Mouse (Mus musculus): ENCODE data around the gene Tbx18.

DNA sequence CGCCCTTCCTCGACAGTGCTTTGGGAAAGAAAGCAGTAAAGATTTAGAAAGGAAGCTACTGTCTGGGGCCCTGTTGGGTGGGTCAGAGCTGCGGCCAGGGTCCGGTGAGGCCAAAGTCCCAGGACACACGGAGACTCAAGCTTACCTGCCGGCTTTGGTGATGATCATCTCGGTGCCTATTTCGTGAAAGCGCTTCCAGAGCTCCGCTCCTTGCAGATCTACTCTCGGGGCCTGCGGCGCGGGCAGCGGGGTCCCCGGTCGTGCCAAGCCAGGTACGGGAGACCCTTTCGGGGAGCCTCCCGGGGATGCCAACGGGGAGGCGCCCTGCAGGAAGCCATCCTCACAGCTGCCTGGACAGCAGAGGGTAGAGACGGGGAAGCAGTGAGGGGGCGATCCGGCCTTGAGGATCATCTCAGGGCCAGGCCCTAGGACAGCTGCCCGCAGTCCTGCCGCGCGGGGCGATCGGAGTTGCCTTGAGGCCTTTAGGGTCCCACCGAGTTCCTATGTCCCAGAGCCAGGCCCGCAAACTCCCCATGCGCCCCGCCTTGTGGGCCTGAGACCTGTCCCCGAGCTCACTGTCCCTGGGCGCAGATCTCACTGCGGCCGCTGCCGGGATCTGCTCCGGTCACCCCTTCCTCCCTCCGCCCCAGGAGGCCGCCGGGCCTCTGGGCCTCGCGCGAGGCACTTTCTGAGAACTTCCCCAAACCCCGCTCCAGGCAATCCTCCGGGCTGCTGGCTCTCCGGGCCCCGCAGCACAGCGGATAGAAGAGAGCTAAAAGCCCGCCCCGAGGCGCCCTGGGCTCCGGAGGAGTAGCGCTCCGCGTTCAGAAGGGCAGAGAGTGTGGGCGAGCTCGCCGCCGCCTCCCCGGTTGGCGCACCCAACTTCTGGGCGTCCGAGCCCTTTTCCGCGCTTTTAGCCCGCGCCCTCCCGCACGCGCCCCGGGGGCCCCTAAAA is 1.5 kb downstream of the Tbx18 start:
- TF ChIP-seq POLR2A (IDR thresholded peaks at IDR 0.05; ENCODE audit: insufficient read depth, low read depth, low read length), result no peak
- TF ChIP-seq CTCF (IDR thresholded peaks at IDR 0.05), result no peak
